Mouse (Mus musculus) midbrain, postnatal 0 days (tissue): Measurements from ENCODE around the gene Nol12. TPM values are rescaled to one million over a fixed set of nuclear protein-coding genes. Genes with fewer than 3 reads are reported as not detected.

Experiments used
- ATAC-seq: fragments of 200-750 bp; cut with Nextera tagmentation; 2 replicates; pipeline ENCODE4 v1.8.0; 2017; ENCODE audit warnings: moderate number of reproducible peaks, mild to moderate bottlenecking, moderate TSS enrichment, moderate library complexity; ENCODE audit not compliant: low FRiP score
- DNase-seq: peaks from one replicate; pipeline ENCODE4 v3.0.0-alpha.2; 2015; ENCODE audit warnings: low spot score
- H3K27ac ChIP-seq: fragments of 300-500 bp; sonication (generic); 2 replicates; pipeline ENCODE4 v1.5.1; 2014; ENCODE audit warnings: low read depth, mild to moderate bottlenecking, low read length, mixed read lengths
- H3K27me3 ChIP-seq: fragments of 300-500 bp; sonication (generic); 2 replicates; pipeline ENCODE4 v1.6.1; 2014; ENCODE audit warnings: low read length, control low read depth, mixed read lengths; ENCODE audit not compliant: insufficient read depth
- H3K36me3 ChIP-seq: fragments of 300-500 bp; sonication (generic); 2 replicates; pipeline ENCODE4 v1.6.1; 2014; ENCODE audit warnings: low read length, control low read depth, mixed read lengths; ENCODE audit not compliant: insufficient read depth
- H3K4me1 ChIP-seq: fragments of 300-500 bp; sonication (generic); 2 replicates; pipeline ENCODE4 v1.6.1; 2014; ENCODE audit warnings: mild to moderate bottlenecking, control low read depth, antibody characterized with exemption, low read length, mixed read lengths; ENCODE audit not compliant: insufficient read depth
- H3K4me2 ChIP-seq: fragments of 300-500 bp; sonication (generic); 2 replicates; pipeline ENCODE4 v1.6.1; 2014; ENCODE audit warnings: low read depth, mild to moderate bottlenecking, low read length, mixed read lengths; ENCODE audit not compliant: poor library complexity, severe bottlenecking
- H3K4me3 ChIP-seq: fragments of 300-500 bp; sonication (generic); 2 replicates; pipeline ENCODE4 v1.5.1; 2014; ENCODE audit warnings: low read depth, mild to moderate bottlenecking, low read length, moderate library complexity
- H3K9ac ChIP-seq: fragments of 300-500 bp; sonication (generic); replicated peaks from 2 replicates; pipeline ENCODE4 v1.6.1; 2014; ENCODE audit warnings: mild to moderate bottlenecking, low read length, moderate library complexity, mixed read lengths; ENCODE audit not compliant: poor library complexity, severe bottlenecking
- H3K9me3 ChIP-seq: fragments of 300-500 bp; sonication (generic); 2 replicates; pipeline ENCODE4 v1.6.1; 2016; ENCODE audit warnings: low read length, control low read depth
- CTCF ChIP-seq: IDR thresholded peaks from 2 replicates; pipeline ENCODE4 v1.5.1; 2016; ENCODE audit warnings: antibody characterized with exemption, mild to moderate bottlenecking
- WGBS: fragments of 180-500 bp; shearing (Covaris S2); extraction: QIAGEN DNeasy Blood & Tissue Kit; methylation state at CpG from one replicate; pipeline ENCODE4 v1.1.7; 2014; 5-methylcytosine and 5-hydroxymethylcytosine counted together
- polyA plus RNA-seq: library from polyadenylated mRNA; unstranded; fragments of >200 nt; fragmentation: Nextera tagmentation; extraction: Ambion mirVana; gene quantifications from 2 replicates; pipeline ENCODE4 v1.2.1, GENCODE M21; 2015
- total RNA-seq: library from RNA; depleted of rRNA; stranded (reverse); fragments of >200 nt; gene quantifications from 2 replicates; pipeline ENCODE4 v1.2.3, GENCODE M21; 2014

The Nol12 gene
- total and polyA plus RNA-seq, 2 experiments from 2014 or later: 8.1 to 64.0 TPM

GRCm38 (mm10) chr15:78914091-78914822 is 20.5 kb upstream of the Nol12 start:
- no peaks in the 10 kb centered on the region; the same call in 1 of the 2 replicates for H3K4me1 ChIP-seq
- under 1% methylated on average over 62 of the region's 87 CpGs for WGBS
- ATAC-seq: peak; percentile 74

GRCm38 (mm10) chr15:78914823-78915659 is 19.7 kb upstream of the Nol12 start:
- Histone ChIP-seq H3K9me3 (no peaks in the 10 kb centered on the region), H3K36me3 (peaks cover 18% of the 10 kb centered on the region), H3K4me3 (peak overlapping the region; percentile 71), H3K27me3 (no peaks in the 10 kb centered on the region), H3K9ac (peak overlapping the region; percentile 91), H3K4me1 (no peaks in the 10 kb centered on the region; the same call in 1 of the 2 replicates), H3K27ac (peak overlapping the region; percentile 97), H3K4me2 (peak overlapping the region; percentile 63)
- WGBS: 48% methylated on average over 8 of the region's 8 CpGs
- no peak for DNase-seq
- no peak for TF ChIP-seq CTCF
- no peak for ATAC-seq

More at GRCm38 (mm10) chr15:78914091-78914822, 20.5 kb upstream of the Nol12 start:
- Histone ChIP-seq H3K36me3 (peaks cover 15% of the 10 kb centered on the region), H3K27ac (peak overlapping the region; percentile 97), H3K9ac (peak overlapping the region; percentile 91), H3K27me3 (no peaks in the 10 kb centered on the region), H3K9me3 (no peaks in the 10 kb centered on the region), H3K4me3 (peak overlapping the region; percentile 71), H3K4me2 (peak overlapping the region; percentile 63)
- peak; percentile 77 for DNase-seq
- TF ChIP-seq CTCF: 0 out of 2 replicates have a peak, but pooled peaks have one; percentile 26

DNA sequence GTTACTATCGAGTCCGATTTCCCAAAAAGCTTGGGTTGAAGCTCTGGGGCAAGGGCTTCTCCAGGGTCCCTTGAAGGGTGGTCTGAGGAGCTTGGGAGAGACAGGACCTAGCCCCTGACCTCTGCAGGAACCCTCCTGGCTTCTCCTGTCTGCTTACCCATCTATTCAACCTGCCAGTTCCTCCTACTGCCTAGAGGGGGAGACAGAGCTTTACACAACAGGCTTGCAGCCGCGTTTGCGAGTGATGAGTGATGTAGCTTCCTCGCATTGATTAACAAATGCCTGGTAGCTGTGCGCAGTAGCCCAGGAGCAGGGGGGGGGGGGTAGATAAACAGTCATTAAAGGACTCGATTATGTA is 19.1 kb upstream of the Nol12 start:
- H3K4me2 ChIP-seq: peak overlapping the region; percentile 63
- H3K9ac ChIP-seq: peak overlapping the region; percentile 91
- TF ChIP-seq CTCF: peak; percentile 94
- DNase-seq: peak; percentile 93
- H3K27me3 ChIP-seq: no peaks in the 10 kb centered on the region
- ATAC-seq: 0 out of 2 replicates have a peak, but pooled peaks have one; percentile 14
- 7% methylated on average over 8 of the region's 8 CpGs for WGBS
- H3K4me3 ChIP-seq: peak overlapping the region; percentile 71
- no peaks in the 10 kb centered on the region; the same call in 1 of the 2 replicates for H3K4me1 ChIP-seq
- peaks cover 20% of the 10 kb centered on the region for H3K36me3 ChIP-seq
- H3K9me3 ChIP-seq: no peaks in the 10 kb centered on the region
- peak overlapping the region; percentile 57 for H3K27ac ChIP-seq

DNA sequence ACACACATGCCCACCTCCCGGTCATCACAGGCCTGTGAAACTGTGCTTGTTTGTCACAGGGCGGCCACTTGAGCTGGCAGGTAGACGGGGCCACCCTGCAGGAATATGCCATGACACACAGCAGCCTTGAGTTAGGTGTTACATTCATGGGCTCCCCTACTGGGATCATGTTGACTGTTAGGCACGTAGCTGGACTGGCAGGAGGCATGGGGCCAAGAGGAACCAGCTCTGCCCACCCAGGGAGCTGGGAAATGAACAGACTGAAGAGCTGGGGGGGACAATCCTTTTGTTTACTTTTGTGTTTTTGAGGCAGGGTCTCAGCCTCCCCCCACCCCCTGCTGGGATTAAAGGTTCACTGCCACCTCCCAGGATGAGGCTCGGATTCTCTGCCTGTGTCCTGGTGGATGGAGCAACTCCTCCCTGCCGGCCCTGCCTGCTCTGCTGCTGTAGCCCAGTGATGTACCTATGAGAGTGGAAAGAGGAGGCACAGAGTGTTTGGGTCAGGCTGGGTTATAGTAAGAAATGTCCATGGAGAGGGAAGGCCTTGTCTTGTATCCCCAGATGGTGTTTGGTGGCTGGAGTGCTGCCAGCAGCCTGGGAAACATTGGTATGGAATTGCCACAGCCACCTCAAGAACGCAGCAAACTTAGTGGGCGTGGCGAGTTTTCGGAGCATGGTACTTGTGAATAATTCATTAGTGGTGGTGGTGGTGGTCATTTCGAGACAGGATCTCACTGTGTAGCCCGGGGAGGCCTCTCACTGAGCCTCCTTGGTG is 18.5 kb upstream of the Nol12 start:
- H3K27me3 ChIP-seq: no peaks in the 10 kb centered on the region
- no peak for TF ChIP-seq CTCF
- WGBS: 27% methylated on average over 12 of the region's 12 CpGs
- peak overlapping the region; percentile 63 for H3K4me2 ChIP-seq
- H3K9ac ChIP-seq: peak overlapping the region; percentile 91
- peak overlapping the region; percentile 71 for H3K4me3 ChIP-seq
- no peaks in the 10 kb centered on the region for H3K9me3 ChIP-seq
- peaks cover 20% of the 10 kb centered on the region for H3K36me3 ChIP-seq
- ATAC-seq: no peak
- H3K4me1 ChIP-seq: no peaks in the 10 kb centered on the region; the same call in 1 of the 2 replicates
- peak overlapping the region; percentile 57 for H3K27ac ChIP-seq
- peak; percentile 49 for DNase-seq

DNA sequence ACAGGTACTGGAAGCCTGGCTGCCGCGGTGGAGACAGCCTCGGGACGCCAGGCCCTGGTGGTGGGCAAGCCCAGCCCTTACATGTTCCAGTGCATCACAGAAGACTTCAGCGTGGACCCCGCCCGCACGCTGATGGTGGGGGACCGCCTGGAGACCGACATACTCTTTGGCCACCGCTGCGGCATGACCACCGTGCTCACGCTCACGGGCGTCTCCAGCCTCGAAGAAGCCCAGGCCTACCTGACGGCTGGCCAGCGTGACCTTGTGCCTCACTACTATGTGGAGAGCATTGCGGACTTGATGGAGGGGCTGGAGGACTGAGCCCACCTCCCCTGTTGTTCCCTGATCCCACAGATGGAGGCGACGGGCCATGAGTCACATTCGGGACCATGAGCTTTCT is 16.6 kb upstream of the Nol12 start:
- no peak for DNase-seq

More for the DNA sequence above, 16.6 kb upstream of the Nol12 start:
- no peak for ATAC-seq
- Histone ChIP-seq H3K4me2 (no peak overlapping the region), H3K27ac (no peak overlapping the region), H3K9me3 (no peaks in the 10 kb centered on the region), H3K27me3 (no peaks in the 10 kb centered on the region), H3K4me3 (no peak overlapping the region), H3K9ac (no peak overlapping the region), H3K4me1 (no peaks in the 10 kb centered on the region; the same call in 1 of the 2 replicates), H3K36me3 (peaks cover 20% of the 10 kb centered on the region)
- TF ChIP-seq CTCF: no peak
- WGBS: 93% methylated on average over 23 of the region's 23 CpGs
